Mouse (Mus musculus) heart, postnatal 10 days (tissue): ENCODE measurements around the gene Erc2. TPM values are rescaled to one million over a fixed set of nuclear protein-coding genes. Genes with fewer than 3 reads are reported as not detected.

ENCODE experiments used
- DNase-seq, 2 experiments: peaks; one replicate each; pipeline ENCODE4 v3.0.0; 2021
- intact Hi-C: fragments of 180-260 bp; cut with DNase I; formaldehyde crosslinking; loops from one replicate; pipeline ENCODE4 v1.15.1; 2025
- total RNA-seq, 2 experiments: library from RNA; stranded (reverse); gene quantifications; 2 replicates each; pipeline ENCODE4 v1.2.3; 2021

The Erc2 gene
- total RNA-seq, 2 experiments from 2014 or later: 2.5 to 2.9 TPM

DNA sequence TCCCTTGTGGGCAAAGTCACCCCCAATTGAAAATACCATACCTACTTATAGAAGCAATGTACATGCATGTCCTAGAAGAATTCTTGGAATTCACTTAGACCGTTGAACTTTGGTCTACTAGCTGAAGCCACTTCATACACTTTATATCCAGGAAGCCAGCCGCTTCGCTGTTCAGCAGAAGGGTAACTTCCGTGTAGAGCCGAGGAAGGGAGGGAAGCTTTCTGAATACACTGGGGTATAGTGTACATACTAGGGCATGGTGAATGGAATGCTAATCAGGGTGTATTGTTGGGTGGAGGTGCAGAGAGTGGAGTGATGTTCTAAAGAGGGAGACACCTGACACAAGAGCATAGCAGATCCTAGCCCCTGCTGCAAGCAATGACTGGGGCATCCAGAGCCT is 708.9 kb downstream of the Erc2 start:
- DNase-seq: no peak
- intact Hi-C loops: no loop called here

DNA sequence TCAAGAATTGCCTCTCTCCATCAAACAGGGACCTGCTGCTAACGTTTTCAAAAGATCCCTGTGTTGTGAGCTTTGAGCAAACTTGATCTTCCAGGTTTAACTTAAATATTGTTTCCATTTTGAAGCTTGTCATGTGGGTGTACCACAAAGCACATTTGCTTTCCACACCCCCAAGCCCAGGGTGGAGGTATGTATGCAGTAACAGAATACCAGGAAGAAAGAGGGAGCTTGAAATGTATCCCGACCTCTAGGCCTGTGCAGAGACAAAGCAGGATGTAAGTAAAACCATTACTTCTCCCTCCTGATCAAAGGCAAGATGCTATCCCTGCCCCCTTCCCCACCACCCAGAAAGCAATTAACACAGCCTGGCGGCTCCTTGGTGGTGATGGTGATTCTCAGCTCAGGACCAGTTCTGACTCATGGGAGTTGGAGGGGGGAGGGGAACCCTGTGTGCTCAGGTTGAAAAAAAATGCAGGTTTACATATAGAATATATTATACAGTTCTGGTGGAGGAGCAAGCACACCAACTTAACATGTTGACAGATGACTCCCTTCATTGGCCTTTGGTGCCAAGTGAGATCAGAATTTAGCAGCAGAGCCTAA is 710.2 kb downstream of the Erc2 start:
- no peak for DNase-seq
- intact Hi-C loops: no loop called here

DNA sequence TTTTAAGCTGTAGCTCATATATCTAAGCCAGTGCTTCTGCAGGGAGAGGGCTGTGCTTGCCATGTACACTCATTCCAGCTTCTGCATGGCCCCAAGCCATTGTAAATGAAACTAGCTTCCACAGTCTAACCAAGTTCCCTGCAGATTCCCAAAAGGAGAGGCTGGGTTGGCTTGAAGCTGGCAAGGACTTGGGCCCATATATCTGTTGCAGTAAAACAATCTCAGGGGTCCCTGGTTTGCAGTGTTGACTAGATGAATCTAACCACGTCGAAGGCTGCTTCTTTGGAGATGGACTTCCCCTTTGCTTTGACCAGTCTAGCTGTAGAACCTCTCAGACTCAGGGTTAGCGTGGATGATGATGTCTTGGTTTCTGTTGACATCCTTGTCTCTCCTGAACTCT is 716.9 kb downstream of the Erc2 start:
- no peak for DNase-seq

DNA sequence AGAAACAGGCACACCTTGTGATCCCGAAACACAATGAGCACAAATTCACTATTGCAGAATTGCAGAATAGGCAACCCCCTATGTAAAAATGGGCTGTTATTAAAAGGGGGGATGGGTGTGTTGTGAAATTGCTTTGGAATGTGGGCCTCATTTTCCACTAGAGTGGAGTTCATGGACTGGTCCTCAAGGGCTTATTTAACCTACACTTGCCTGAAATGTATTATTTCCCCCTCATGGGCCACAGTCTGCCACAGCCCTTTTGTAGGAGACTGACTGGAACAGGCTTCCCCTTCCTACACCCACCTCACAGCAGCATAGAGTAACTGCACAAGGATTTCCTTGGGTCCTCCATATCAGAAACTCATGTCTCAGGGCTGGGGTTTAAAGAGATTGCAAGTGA is 726.9 kb downstream of the Erc2 start:
- no peak for DNase-seq
- intact Hi-C loops: no loop called here

More for the DNA sequence above, 716.9 kb downstream of the Erc2 start:
- intact Hi-C loops: no loop called here

DNA sequence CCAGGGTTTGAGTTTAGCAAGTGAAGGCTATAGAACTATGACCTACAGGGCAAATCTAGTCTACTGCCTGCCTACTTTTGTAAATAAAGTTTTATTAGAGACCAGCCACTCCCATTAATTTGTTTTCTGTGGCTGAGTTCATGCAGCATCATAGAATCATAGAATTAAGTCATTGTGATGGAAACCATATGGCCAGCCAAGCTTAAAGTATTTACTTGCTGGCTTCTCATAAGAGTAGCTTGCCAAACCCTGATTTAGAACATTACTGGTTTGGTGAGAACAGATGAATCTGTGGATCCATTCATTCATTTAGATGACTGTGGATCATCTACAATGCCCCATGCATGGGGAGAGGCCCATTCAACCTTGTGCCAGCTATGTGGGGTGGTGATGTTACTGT is 733.8 kb downstream of the Erc2 start:
- no peak for DNase-seq
- intact Hi-C loops: no loop called here

DNA sequence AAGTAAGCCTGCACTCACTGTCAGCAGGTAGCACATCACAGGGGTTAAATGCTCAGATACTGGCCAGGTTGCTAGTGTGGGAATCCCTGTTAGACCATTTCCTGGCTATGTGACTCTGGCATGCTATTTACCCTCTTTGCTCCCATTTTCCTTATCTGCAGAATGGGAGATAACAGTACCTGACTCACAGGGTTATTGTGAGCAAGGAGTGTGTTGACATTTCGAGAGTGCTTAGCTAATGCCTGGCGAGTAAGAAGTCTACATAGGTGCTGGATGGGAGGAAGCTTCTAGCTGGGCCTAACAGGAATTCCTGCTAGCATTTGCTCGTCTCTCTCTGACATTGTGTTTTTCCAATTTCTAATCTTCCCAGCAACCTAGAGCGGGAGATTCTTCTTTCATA is 737.3 kb downstream of the Erc2 start:
- no peak for DNase-seq
- intact Hi-C loops: no loop called here

DNA sequence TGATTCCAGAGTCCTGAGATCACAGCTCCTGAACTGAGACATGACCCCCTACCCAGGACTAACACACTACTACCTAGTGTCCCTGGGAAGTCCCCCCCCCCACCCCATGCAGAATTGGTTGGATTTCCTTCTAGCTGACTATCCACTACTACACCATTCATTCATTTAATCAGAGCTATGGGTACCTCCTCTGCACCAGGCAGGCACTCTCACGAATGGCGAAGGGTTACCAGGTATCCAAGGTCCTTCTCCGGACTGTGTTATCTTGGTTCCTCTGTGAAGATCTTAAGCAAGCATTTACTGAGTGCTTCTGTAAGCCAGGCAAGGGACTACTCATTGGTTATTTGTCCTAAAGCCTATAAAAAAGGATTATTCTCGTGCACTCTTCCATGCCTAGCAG is 737.8 kb downstream of the Erc2 start:
- intact Hi-C loops: no loop called here
- no peak for DNase-seq

DNA sequence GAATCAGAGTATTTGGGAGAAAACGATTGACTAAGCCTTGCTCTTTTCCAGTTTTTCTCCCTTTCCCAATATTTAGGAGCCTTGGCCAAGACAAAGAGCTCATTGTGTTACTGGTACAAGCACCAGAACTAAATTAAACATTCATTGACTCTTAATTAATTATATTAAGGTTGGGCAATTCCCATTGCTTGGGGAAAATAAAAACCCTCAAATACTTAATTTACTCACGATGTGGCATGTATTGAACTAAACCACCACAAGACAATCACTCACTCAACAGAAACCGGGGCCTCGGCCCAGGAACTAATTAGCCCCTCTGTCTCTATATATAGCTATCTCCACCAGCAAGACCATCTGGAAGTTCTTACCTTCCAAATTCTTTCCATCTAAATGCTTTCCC is 740.1 kb downstream of the Erc2 start:
- DNase-seq: no peak
- intact Hi-C loops: no loop called here

DNA sequence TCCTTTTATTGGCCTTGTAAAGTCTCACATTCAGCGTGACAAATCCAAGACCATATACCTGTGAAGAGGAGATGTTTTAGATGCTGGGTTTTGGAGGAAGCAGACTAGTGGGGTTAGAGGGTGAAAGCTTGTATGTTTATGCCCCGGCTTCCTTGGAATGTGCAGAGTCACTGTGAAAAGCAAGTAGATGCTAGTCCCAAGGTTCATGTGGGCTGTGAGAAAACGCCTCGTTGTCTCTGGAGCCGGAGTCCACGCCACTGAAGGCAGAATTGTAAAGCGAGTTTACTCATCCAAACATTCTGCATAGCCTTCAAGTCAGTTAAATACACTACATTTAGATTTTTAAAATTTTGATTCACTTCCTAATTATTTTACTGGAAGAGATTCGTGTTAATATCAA is 748.5 kb downstream of the Erc2 start:
- intact Hi-C loops: no loop called here
- no peak for DNase-seq

DNA sequence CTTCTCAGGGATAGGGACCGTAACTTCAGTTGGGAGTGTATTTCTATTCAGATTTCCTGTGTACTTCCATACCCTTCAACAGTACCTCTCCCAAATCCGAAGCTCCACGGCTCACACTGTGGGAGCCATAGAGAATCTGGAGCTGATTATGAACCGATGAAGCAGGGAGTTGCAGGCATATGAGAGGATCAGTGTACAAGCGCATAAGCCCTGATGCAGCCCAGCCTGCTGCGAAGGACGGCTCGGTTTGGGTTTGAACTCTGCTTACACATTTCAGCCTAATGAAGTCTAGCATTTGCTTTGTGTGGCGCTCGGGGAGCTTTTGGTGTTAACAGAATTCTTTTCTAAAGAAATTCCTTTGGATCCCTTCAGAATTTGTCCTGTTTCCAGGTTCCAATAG is 749.4 kb downstream of the Erc2 start:
- intact Hi-C loops: no loop called here

DNA sequence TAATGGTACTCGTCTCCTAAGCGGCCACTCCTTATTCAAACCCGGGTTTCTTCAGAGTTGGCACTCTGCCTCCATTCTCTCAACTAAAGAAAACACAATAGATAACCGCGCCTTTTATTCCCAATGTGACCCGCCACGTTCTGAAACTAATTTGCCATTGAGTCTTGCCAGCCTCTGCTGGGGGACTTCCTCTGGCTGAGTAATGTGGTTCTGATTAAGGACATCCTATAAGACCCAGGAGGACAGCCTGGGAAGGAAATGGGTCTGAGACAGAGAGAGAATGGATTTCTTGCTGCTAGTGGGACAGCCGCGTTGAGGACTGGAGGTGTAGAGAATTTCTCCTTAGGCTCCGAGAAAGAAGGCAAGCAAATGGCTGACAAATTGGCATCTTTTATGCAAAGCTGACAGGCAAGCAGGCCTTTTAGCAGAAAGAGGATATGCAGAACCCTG is 753.4 kb downstream of the Erc2 start:
- peak; percentile 28 to 34 for DNase-seq
- intact Hi-C loops: no loop called here

More for the DNA sequence above, 749.4 kb downstream of the Erc2 start:
- no peak for DNase-seq

DNA sequence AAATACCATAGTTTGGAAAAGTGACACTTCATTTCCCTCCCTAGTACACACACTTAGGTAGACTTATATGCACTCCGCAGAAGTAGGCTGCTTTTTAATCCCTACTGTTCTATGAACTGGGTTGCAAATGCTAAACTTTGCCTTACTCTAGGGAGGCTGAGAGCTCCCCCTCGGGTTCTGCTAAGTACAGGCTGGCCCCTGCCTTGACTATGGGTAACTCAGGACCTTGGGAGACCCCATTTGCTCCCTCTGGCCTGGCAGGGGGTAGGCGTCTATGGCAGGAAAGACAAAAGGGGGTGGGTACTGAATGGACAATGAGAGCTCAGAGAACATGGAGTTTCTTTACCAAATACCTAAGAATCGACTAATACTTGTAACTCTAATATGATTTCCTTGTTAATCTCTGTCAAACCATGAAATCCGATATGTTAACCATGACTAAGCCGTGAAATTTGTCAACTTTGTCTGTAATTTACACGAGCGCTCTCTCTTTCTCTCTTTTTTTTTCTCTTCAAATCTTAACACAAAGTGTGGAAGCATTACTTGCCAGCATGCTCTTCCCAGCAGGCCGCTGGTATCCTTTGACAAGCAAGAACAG is 754.1 kb downstream of the Erc2 start:
- no peak for DNase-seq
- intact Hi-C loops: no loop called here

DNA sequence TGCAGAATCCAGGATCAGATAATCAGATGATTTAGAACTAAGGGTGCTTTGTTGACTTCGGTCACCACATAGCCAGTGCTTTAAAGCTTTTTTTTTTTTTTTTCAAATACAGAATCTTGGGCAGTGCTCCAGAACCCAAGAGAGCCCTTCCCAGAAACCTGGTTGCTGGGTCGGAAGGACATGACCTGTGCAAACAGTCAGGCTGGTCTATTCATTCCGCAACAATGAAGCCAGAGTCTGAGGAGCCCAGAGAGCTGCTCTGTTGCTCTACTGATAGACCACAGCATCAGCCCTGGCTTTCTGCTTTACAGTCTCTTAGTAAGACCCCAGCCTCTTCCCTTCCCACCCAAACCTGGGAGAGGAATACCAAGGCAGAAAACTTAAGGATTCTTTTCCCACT is 755.3 kb downstream of the Erc2 start:
- intact Hi-C loops: no loop called here
- DNase-seq: no peak

DNA sequence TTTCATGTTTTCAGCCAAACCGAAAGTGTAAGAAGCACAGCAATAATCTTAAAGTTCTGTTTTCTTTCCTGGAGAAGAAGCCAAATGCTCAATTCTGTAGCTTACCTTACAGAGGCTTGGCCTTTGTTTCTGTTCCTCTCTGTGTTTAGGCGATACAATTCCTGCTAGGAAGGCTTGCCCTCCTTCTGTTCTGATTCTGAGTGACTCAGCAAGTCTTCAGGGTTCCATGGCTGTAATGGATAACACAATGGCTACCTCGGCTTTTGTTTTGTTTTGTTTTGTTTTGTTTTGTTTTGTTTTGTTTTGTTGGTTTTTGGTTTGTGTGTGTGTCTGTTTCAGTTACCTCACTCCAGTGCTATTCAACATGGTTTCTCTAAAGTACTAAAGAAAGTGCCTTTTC is 757.9 kb downstream of the Erc2 start:
- no peak for DNase-seq
- intact Hi-C loops: no loop called here

DNA sequence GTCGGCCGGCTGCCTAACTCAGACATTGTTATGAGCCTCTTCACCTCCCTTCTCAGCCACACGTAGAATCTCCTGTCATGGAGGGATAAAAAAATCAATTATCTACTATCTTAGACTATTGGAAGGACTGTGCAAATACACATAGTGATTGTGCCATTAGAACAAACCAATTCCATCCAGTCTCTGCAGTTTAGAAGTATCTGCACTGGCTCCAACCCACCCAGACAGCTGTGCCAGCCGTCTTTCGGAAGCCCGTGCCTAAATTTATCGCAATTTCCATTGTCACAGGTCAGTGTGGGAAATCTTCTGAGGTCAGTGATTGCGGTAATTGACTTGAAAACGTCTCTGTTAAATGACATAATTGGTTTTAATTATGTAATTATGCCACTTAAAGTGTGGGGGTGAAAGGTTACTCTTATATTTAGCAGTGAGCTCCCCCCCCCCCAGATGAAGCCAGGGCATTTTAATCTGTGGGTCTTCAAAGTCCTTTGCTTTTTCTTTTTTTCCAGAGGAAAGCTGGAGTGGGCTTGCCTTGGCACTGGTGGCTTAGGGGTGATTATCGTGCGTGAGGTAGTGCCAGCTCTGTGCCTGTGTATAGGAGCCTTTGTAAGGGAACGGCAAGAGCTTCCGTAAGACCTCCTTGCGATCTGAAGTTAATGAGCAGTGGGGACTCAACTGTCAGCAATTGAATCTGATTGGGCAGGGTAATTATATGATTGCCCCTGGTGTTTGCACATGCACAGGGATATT is 759.7 kb downstream of the Erc2 start:
- DNase-seq: no peak

DNA sequence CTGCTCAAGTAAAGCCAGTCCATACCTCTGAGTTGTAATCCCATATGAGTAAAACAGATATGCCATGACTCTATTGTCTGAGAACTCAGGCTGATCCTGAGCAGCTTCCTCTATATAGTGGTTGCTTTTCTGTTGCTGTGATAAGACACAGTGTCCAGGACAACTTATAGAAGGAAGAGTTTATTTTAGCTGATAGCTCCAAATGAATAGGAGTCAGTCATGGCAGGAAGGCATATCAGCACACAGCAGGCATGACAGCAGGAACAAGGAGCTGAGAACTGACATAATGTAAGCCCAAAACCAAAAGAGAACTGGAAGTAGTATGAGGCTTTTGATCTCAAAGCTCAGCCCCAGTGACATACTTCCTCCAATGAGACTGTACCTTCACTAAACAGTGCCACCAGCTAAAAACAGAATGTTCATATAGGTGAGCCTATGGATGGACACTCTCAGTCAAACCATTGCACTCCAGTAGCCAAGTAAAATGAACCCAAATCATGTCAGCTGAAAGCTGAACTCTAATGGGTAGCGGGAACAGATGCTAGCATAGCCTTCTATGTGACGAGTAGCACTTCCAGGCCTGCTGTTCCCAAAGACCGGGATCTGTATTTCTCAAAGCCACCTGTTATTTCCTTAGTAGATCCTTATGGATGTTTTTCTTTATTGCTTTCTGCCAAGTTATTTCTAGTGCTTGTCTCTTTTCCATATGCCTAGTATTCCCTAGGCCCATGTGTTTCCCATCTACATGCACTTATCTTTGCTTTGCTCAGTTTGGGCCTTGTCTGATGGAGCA is 764.8 kb downstream of the Erc2 start:
- DNase-seq: no peak
- intact Hi-C loops: no loop called here

More for the DNA sequence above, 759.7 kb downstream of the Erc2 start:
- intact Hi-C loops: no loop called here

DNA sequence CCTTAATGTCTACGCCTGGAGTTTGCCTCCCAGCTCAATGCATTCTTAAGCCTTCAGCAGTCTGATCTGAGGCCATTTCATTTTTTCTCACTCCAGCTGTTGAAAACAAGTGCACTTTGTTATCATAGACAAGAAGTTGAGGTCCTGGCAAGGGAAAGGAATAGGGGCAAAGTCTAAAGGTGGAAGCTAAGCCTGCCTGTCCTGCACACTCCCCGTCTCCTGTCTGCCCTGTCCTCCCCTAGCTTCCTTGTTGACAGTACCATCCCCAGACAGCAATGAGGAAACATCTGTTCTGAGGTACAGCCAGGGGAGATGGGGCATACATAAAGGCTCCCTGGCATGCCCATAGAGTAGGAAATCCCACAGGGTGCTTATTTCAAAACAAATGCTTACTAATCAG is 776.7 kb downstream of the Erc2 start:
- intact Hi-C loops: no loop called here
- DNase-seq: no peak

DNA sequence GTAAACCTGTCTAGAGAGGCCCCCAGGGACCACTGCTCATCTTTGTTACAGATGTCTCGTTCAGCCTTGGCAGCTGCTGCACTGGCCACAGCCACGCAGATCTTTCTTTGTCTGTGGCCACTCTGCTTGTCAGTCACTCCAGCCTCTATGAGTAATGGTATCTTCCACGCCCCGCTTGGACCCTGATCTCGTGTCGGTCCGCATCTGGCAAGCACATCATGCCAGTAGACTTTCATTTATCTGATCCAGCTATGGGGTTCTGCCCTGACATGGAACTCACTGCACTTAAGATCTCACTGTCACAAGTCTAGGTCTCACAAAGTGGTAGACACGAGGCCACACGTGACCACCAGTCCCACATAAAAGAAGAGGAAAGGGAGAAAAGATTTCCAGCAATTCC is 777.7 kb downstream of the Erc2 start:
- intact Hi-C loops: no loop called here

DNA sequence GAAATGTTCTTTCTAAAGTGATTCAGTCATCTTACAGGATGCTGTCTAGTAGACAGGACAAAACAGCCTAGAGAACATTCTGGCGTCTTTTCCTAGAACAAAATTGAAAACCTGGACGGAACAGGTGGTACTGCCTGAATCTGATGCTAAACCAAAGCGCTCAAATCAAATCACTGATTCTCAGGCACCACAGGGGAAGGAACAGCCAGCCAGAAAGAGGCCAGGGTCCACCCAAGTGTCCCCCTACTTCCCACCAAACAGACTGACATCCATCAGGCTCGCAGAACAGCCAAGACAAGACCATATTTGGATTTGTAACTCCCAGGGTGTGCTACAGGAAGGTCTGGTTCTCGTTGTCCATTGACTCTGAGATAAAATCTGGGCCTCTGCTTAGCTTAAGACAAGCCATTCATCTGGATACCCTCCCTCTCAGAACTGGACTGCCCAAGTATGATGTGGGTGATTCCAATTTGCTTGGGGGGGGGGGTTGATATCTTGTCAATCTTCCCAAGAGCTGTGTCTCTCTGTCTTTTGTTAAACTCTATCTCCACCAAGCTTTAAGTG is 783.1 kb downstream of the Erc2 start:
- DNase-seq: no peak
- intact Hi-C loops: no loop called here

More for the DNA sequence above, 777.7 kb downstream of the Erc2 start:
- DNase-seq: no peak

DNA sequence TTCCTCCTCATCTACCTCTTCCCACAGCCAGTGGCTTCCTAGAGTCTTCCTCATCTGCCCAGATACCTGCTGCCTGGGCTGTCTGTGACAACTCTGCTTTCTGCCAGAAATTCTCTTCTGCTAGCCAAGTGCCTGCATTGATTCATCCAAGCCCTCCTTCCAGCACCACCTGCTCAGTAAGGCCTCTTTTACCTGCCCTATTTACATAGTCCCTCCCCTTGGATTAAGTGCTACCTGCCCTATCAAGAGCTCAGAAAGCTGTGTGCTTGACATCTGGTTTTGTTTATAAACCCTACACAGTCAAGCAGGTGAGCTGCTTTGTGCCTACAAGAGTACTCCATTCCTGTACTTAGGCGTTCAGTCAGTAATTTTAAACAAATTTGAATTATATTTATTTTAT is 787.2 kb downstream of the Erc2 start:
- intact Hi-C loops: no loop called here
- no peak for DNase-seq

DNA sequence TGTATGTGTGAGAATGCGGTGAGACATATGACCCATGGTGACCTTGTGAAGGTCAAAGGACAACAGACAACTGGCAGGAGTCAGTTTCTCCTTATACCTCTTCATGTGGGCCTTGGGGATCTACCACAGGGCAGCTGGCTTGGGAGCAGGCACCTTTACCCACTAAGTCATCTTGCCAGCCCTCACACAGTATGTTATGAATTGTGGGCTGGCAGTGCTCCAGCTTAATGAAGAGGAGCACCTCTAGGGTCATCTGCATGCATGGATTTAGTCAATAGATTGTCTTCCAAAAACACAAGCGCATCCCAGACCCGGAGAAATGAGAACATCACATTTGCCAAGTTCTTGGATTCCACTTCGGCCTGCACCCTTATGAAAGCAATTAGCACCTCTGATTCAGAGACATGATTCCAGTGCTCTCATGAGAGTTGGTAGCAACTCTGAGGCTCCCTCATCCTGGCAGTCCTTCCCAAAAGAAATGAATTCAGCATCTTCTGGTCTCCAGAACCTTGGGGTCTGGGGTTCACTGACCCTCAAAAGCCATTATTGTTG is 787.6 kb downstream of the Erc2 start:
- intact Hi-C loops: no loop called here

More for the DNA sequence above, 787.6 kb downstream of the Erc2 start:
- DNase-seq: no peak
